Mouse (Mus musculus): ENCODE data around the gene Serpinb9b. TPM values are rescaled to one million over a fixed set of nuclear protein-coding genes. Genes with fewer than 3 reads are reported as not detected.
A peak's percentile ranks its signal among the peaks of the same experiment; 100 is the strongest.

Serpinb9b gene
- polyA plus RNA-seq (2014; fragmentation: Nextera tagmentation; extraction: Ambion mirVana) = not detected in 2 replicates

- Histone ChIP-seq H3K4me3 (ENCODE audit: low read depth, low read length) (no peak within 1 kb of the TSS), H3K27me3 (ENCODE audit: control insufficient read depth, insufficient read depth, low read length) (no peaks in the 10 kb centered on the region), H3K4me1 (ENCODE audit: control insufficient read depth, insufficient read depth, low read length) (no peaks in the 10 kb centered on the region), H3K9ac (ENCODE audit: low read length) (no peak within 1 kb of the TSS), H3K36me3 (ENCODE audit: control insufficient read depth, insufficient read depth, low read length) (no peaks in the 10 kb centered on the region), H3K9me3 (ENCODE audit: control insufficient read depth, low read length) (no peaks in the 10 kb centered on the region), H3K4me2 (ENCODE audit: low read depth, severe bottlenecking) (no peak within 1 kb of the TSS), H3K27ac (replicated peaks; ENCODE audit: low read depth, low read length) (no peak within 1 kb of the TSS)
- 90% methylated on average over 2 of the region's 2 CpGs for WGBS
- DNase-seq (ENCODE audit: low spot score) (no peak), ATAC-seq (ENCODE audit: insufficient number of reproducible peaks, low FRiP score, low TSS enrichment, low read depth) (no peak)
These were observed at the start of gene Serpinb9b for GRCm38 (mm10) chr13:33027244-33027643. Serpinb9b (plus strand) TSS chr13:33027416.

GRCm38 (mm10) chr13:32982556-32983042, 44.6 kb upstream of the Serpinb9b start:
- ATAC-seq (ENCODE audit: insufficient number of reproducible peaks, low FRiP score, low TSS enrichment, low read depth) = no peak

GRCm38 (mm10) chr13:32986256-32986655, 41.0 kb upstream of the Serpinb9b start:
- Histone ChIP-seq H3K36me3 (ENCODE audit: control insufficient read depth, insufficient read depth, low read length) (no peaks in the 10 kb centered on the region), H3K4me3 (ENCODE audit: low read depth, low read length) (no peak overlapping the region), H3K9ac (ENCODE audit: low read length) (no peak overlapping the region), H3K4me2 (ENCODE audit: low read depth, severe bottlenecking) (no peak overlapping the region), H3K27ac (replicated peaks; ENCODE audit: low read depth, low read length) (no peak overlapping the region), H3K9me3 (ENCODE audit: control insufficient read depth, low read length) (no peaks in the 10 kb centered on the region), H3K27me3 (ENCODE audit: control insufficient read depth, insufficient read depth, low read length) (no peaks in the 10 kb centered on the region), H3K4me1 (ENCODE audit: control insufficient read depth, insufficient read depth, low read length) (no peaks in the 10 kb centered on the region)
- ATAC-seq (ENCODE audit: insufficient number of reproducible peaks, low FRiP score, low TSS enrichment, low read depth) = no peak
- DNase-seq (ENCODE audit: low spot score) = no peak

More at GRCm38 (mm10) chr13:32982556-32983042, 44.6 kb upstream of the Serpinb9b start:
- H3K4me2 ChIP-seq (ENCODE audit: low read depth, severe bottlenecking) = no peak overlapping the region
- DNase-seq (ENCODE audit: low spot score) = no peak
- H3K4me1 ChIP-seq (ENCODE audit: control insufficient read depth, insufficient read depth, low read length) = no peaks in the 10 kb centered on the region
- H3K4me3 ChIP-seq (ENCODE audit: low read depth, low read length) = no peak overlapping the region
- no peaks in the 10 kb centered on the region for H3K36me3 ChIP-seq (ENCODE audit: control insufficient read depth, insufficient read depth, low read length)
- H3K27me3 ChIP-seq (ENCODE audit: control insufficient read depth, insufficient read depth, low read length) = no peaks in the 10 kb centered on the region
- H3K9ac ChIP-seq (ENCODE audit: low read length) = no peak overlapping the region
- no peaks in the 10 kb centered on the region for H3K9me3 ChIP-seq (ENCODE audit: control insufficient read depth, low read length)
- no peak overlapping the region for H3K27ac ChIP-seq (replicated peaks; ENCODE audit: low read depth, low read length)
- WGBS = 88% methylated on average over 4 of the region's 4 CpGs

GRCm38 (mm10) chr13:32993152-32993893, 33.9 kb upstream of the Serpinb9b start:
- Histone ChIP-seq H3K4me2 (ENCODE audit: low read depth, severe bottlenecking) (no peak overlapping the region), H3K36me3 (ENCODE audit: control insufficient read depth, insufficient read depth, low read length) (no peaks in the 10 kb centered on the region), H3K4me3 (ENCODE audit: low read depth, low read length) (no peak overlapping the region), H3K4me1 (ENCODE audit: control insufficient read depth, insufficient read depth, low read length) (no peaks in the 10 kb centered on the region), H3K27me3 (ENCODE audit: control insufficient read depth, insufficient read depth, low read length) (no peaks in the 10 kb centered on the region), H3K27ac (replicated peaks; ENCODE audit: low read depth, low read length) (no peak overlapping the region), H3K9ac (ENCODE audit: low read length) (no peak overlapping the region), H3K9me3 (ENCODE audit: control insufficient read depth, low read length) (no peaks in the 10 kb centered on the region)
- ATAC-seq (ENCODE audit: insufficient number of reproducible peaks, low FRiP score, low TSS enrichment, low read depth) = no peak
- DNase-seq (ENCODE audit: low spot score) = no peak
- WGBS = 67% methylated on average over 10 of the region's 10 CpGs

- H3K4me1 ChIP-seq (ENCODE audit: control insufficient read depth, insufficient read depth, low read length) = no peaks in the 10 kb centered on the region
- H3K27me3 ChIP-seq (ENCODE audit: control insufficient read depth, insufficient read depth, low read length) = no peaks in the 10 kb centered on the region
- H3K4me2 ChIP-seq (ENCODE audit: low read depth, severe bottlenecking) = no peak overlapping the region
- no peak overlapping the region for H3K4me3 ChIP-seq (ENCODE audit: low read depth, low read length)
- H3K36me3 ChIP-seq (ENCODE audit: control insufficient read depth, insufficient read depth, low read length) = no peaks in the 10 kb centered on the region
- 81% methylated on average over 2 of the region's 2 CpGs for WGBS
- ATAC-seq (ENCODE audit: insufficient number of reproducible peaks, low FRiP score, low TSS enrichment, low read depth) (no peak), DNase-seq (ENCODE audit: low spot score) (no peak)
- no peak overlapping the region for H3K9ac ChIP-seq (ENCODE audit: low read length)
- no peak overlapping the region for H3K27ac ChIP-seq (replicated peaks; ENCODE audit: low read depth, low read length)
- no peaks in the 10 kb centered on the region for H3K9me3 ChIP-seq (ENCODE audit: control insufficient read depth, low read length)
These were observed 33.3 kb upstream of the Serpinb9b start for GRCm38 (mm10) chr13:32993894-32994242.

- DNase-seq (ENCODE audit: low spot score) = no peak
- no peak overlapping the region for H3K4me3 ChIP-seq (ENCODE audit: low read depth, low read length)
- no peaks in the 10 kb centered on the region for H3K4me1 ChIP-seq (ENCODE audit: control insufficient read depth, insufficient read depth, low read length)
- H3K27me3 ChIP-seq (ENCODE audit: control insufficient read depth, insufficient read depth, low read length) = no peaks in the 10 kb centered on the region
- no peak overlapping the region for H3K27ac ChIP-seq (replicated peaks; ENCODE audit: low read depth, low read length)
- WGBS = 81% methylated on average over 4 of the region's 4 CpGs
- no peak overlapping the region for H3K4me2 ChIP-seq (ENCODE audit: low read depth, severe bottlenecking)
- H3K9me3 ChIP-seq (ENCODE audit: control insufficient read depth, low read length) = no peaks in the 10 kb centered on the region
- ATAC-seq (ENCODE audit: insufficient number of reproducible peaks, low FRiP score, low TSS enrichment, low read depth) = no peak
- H3K9ac ChIP-seq (ENCODE audit: low read length) = no peak overlapping the region
- no peaks in the 10 kb centered on the region for H3K36me3 ChIP-seq (ENCODE audit: control insufficient read depth, insufficient read depth, low read length)
These were observed 32.2 kb upstream of the Serpinb9b start for GRCm38 (mm10) chr13:32995051-32995450.

GRCm38 (mm10) chr13:33001341-33001740, 25.9 kb upstream of the Serpinb9b start:
- H3K4me2 ChIP-seq (ENCODE audit: low read depth, severe bottlenecking) = no peak overlapping the region
- H3K27ac ChIP-seq (replicated peaks; ENCODE audit: low read depth, low read length) = no peak overlapping the region
- H3K27me3 ChIP-seq (ENCODE audit: control insufficient read depth, insufficient read depth, low read length) = no peaks in the 10 kb centered on the region
- no peak for DNase-seq (ENCODE audit: low spot score)
- no peak overlapping the region for H3K9ac ChIP-seq (ENCODE audit: low read length)
- H3K9me3 ChIP-seq (ENCODE audit: control insufficient read depth, low read length) = no peaks in the 10 kb centered on the region
- 88% methylated on average over 5 of the region's 5 CpGs for WGBS
- ATAC-seq (ENCODE audit: insufficient number of reproducible peaks, low FRiP score, low TSS enrichment, low read depth) = no peak
- H3K4me1 ChIP-seq (ENCODE audit: control insufficient read depth, insufficient read depth, low read length) = no peaks in the 10 kb centered on the region
- no peak overlapping the region for H3K4me3 ChIP-seq (ENCODE audit: low read depth, low read length)
- no peaks in the 10 kb centered on the region for H3K36me3 ChIP-seq (ENCODE audit: control insufficient read depth, insufficient read depth, low read length)

GRCm38 (mm10) chr13:33002950-33003349, 24.3 kb upstream of the Serpinb9b start, which contains the start of gene Serpinb9:
Serpinb9 (plus strand) TSS chr13:33003250.
- no peak within 1 kb of the TSS for H3K9ac ChIP-seq (ENCODE audit: low read length)
- no peaks in the 10 kb centered on the region for H3K4me1 ChIP-seq (ENCODE audit: control insufficient read depth, insufficient read depth, low read length)
- 79% methylated on average over 3 of the region's 3 CpGs for WGBS
- ATAC-seq (ENCODE audit: insufficient number of reproducible peaks, low FRiP score, low TSS enrichment, low read depth) (no peak), DNase-seq (ENCODE audit: low spot score) (no peak)
- no peaks in the 10 kb centered on the region for H3K9me3 ChIP-seq (ENCODE audit: control insufficient read depth, low read length)
- no peaks in the 10 kb centered on the region for H3K27me3 ChIP-seq (ENCODE audit: control insufficient read depth, insufficient read depth, low read length)
- no peak within 1 kb of the TSS for H3K4me3 ChIP-seq (ENCODE audit: low read depth, low read length)
- peak within 1 kb of the TSS; percentile 39; the same call in 1 of the 2 replicates for H3K4me2 ChIP-seq (ENCODE audit: low read depth, severe bottlenecking)
- H3K36me3 ChIP-seq (ENCODE audit: control insufficient read depth, insufficient read depth, low read length) = no peaks in the 10 kb centered on the region
- no peak within 1 kb of the TSS for H3K27ac ChIP-seq (replicated peaks; ENCODE audit: low read depth, low read length)
